Mouse (Mus musculus) heart, postnatal 0 days (tissue): ENCODE data around the gene Rtf1.

Source experiments
- CTCF ChIP-seq: IDR thresholded peaks from 2 replicates; pipeline ENCODE4 v1.5.1; 2016; ENCODE audit warnings: antibody characterized with exemption, control low read depth, low read depth
- EP300 ChIP-seq: IDR thresholded peaks from 2 replicates; pipeline ENCODE4 v1.6.1; 2016; ENCODE audit warnings: antibody characterized with exemption, low read depth

DNA sequence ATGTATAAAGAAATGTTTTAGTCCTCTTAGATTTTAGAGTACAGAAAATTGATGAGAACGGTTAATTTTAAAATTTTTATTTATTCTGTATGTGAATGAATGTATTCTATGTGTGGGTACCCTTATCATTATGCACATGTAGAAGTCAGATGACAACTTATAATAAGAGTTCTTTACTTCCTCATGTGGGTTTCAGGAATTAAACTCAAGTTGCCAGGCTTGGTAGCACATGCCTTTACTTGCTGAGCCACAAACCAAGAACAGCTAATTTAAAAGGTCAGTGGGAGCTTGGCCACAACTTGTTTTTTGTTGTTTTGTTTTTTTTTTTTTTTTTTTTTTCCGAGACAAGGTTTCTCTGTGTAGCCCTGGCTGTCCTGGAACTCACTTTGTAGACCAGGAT, 20.0 kb downstream of the Rtf1 start:
- TF ChIP-seq CTCF, result no peak
- TF ChIP-seq EP300, result no peak
